Mouse (Mus musculus) ES-E14 (cell line): ENCODE measurements around the gene Sema6c. TPM values are rescaled to one million over a fixed set of nuclear protein-coding genes. Genes with fewer than 3 reads are reported as not detected.

Experiments used
- DNase-seq: peaks from one replicate; pipeline ENCODE4 v3.0.0-alpha.2; 2013; ENCODE audit warnings: low read depth, low spot score
- H3K27ac ChIP-seq: 2 replicates; pipeline ENCODE4 v1.5.1; 2012; ENCODE audit warnings: low read depth, mild to moderate bottlenecking, low read length, moderate library complexity, mixed read lengths; ENCODE audit not compliant: poor library complexity, insufficient read depth, severe bottlenecking
- H3K36me3 ChIP-seq: 2 replicates; pipeline ENCODE4 v1.6.1; 2012; ENCODE audit warnings: mild to moderate bottlenecking, low read length, moderate library complexity, mixed read lengths; ENCODE audit not compliant: control insufficient read depth, poor library complexity, insufficient read depth, severe bottlenecking
- H3K4me1 ChIP-seq, 2 experiments: fragments of 150-350 bp in 1 of 2; sonication (generic) in 1 of 2; 2 replicates each; pipeline ENCODE4 v1.6.1; 2012; ENCODE audit warnings: low read length in 2 of 2, mild to moderate bottlenecking in 1 of 2, mixed read lengths in 1 of 2; ENCODE audit not compliant: control insufficient read depth in 2 of 2, insufficient read depth in 2 of 2, poor library complexity in 1 of 2
- H3K4me3 ChIP-seq, 2 experiments: fragments of 150-350 bp in 1 of 2; sonication (generic) in 1 of 2; 2 replicates each; pipeline ENCODE4 v1.5.1; 2012; ENCODE audit warnings: low read length in 2 of 2, low read depth in 1 of 2, mild to moderate bottlenecking in 1 of 2, mixed read lengths in 1 of 2; ENCODE audit not compliant: insufficient read depth in 1 of 2, poor library complexity in 1 of 2, severe bottlenecking in 1 of 2
- H3K9ac ChIP-seq: 2 replicates; pipeline ENCODE4 v1.6.1; 2012; ENCODE audit warnings: low read depth, mild to moderate bottlenecking, low read length, mixed read lengths; ENCODE audit not compliant: poor library complexity, insufficient read depth, severe bottlenecking
- H3K9me3 ChIP-seq: fragments of 150-350 bp; sonication (generic); 2 replicates; pipeline ENCODE4 v1.6.1; 2012; ENCODE audit warnings: low read depth, mild to moderate bottlenecking, low read length; ENCODE audit not compliant: control insufficient read depth, insufficient read depth
- CHD2 ChIP-seq: IDR thresholded peaks from 2 replicates; pipeline ENCODE4 v1.6.1; 2014; ENCODE audit warnings: mild to moderate bottlenecking, low read depth, low read length, inconsistent platforms
- HCFC1 ChIP-seq: IDR thresholded peaks from 2 replicates; pipeline ENCODE4 v1.6.1; 2012; ENCODE audit warnings: low read length, inconsistent platforms, borderline replicate concordance; ENCODE audit not compliant: insufficient read depth
- MAFK ChIP-seq: IDR thresholded peaks from 2 replicates; pipeline ENCODE4 v1.6.1; 2014; ENCODE audit warnings: mild to moderate bottlenecking, low read depth, low read length, inconsistent platforms; ENCODE audit not compliant: insufficient read depth
- ZC3H11A ChIP-seq: IDR thresholded peaks from 2 replicates; pipeline ENCODE4 v1.6.1; 2012; ENCODE audit warnings: low read depth, mild to moderate bottlenecking, inconsistent platforms, low read length, borderline replicate concordance
- ZNF384 ChIP-seq: IDR thresholded peaks from 2 replicates; pipeline ENCODE4 v1.6.1; 2012; ENCODE audit warnings: low read depth, low read length, inconsistent platforms
- in situ Hi-C, 2 experiments: fragments of 600-800 bp; cut with MboI; formaldehyde crosslinking; loops; one replicate each; pipeline ENCODE4 v1.15.1; 2025; ENCODE audit warnings: low sequenced_read_pairs in 2 of 2, inconsistent platforms in 1 of 2; ENCODE audit not compliant: unreplicated experiment in 2 of 2
- total RNA-seq: library from RNA; depleted of rRNA; stranded (reverse); fragments of 300-350 nt; gene quantifications from 2 replicates; pipeline ENCODE4 v1.2.3, GENCODE M21; 2012

Gene Sema6c
- total RNA-seq, 1 experiment, result 15.3 TPM

DNA sequence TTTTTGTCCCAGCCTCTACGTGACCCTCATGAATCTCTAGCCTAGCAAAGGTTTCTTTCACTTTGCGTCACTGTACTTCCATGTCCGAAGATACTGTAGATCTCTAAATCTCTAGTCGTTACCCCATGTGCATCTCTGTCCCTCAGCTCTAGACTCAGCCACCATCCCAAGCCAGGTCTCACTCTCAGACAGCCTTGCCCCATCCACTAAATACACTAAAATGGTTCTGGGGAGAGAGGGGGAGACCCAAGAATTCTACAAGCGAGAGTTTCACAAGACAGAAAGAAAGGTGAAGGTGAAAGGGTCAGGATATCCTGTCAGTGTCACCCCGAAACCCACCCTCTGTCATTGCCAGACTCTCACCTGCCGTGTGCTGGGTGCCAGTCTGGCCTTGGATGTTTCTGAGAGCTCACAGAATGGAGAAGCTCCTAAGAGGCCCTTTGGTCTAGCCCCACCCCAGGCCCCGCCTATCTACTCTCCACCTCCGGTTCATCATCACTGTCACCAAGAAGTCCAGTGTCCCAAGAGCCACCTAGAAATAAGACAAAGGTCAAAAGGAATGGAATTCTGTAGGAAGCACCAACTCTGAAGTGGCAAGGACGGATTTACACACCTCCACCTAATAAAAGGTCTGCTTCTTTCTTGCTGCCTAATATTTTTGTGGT lies 18.2 kb upstream of the Sema6c start, which contains the start of gene Tnfaip8l2:
Gene Tnfaip8l2, minus strand, starts transcription at position 409 of the 665 bp plus-strand sequence.
- in situ Hi-C loops, result no loop called here
- TF ChIP-seq CHD2 (no peak), ZC3H11A (no peak), ZNF384 (no peak), MAFK (no peak), HCFC1 (no peak)
- DNase-seq, result no peak
- peaks cover 0 to 17% of the 10 kb centered on the region in 2 experiments; a peak in 2 of 4 replicates for H3K4me1 ChIP-seq
- H3K4me3 ChIP-seq, result no peak within 1 kb of the TSS
- H3K36me3 ChIP-seq, result no peaks in the 10 kb centered on the region
- no peak within 1 kb of the TSS for H3K27ac ChIP-seq
- no peaks in the 10 kb centered on the region for H3K9me3 ChIP-seq
- H3K9ac ChIP-seq, result no peak within 1 kb of the TSS

DNA sequence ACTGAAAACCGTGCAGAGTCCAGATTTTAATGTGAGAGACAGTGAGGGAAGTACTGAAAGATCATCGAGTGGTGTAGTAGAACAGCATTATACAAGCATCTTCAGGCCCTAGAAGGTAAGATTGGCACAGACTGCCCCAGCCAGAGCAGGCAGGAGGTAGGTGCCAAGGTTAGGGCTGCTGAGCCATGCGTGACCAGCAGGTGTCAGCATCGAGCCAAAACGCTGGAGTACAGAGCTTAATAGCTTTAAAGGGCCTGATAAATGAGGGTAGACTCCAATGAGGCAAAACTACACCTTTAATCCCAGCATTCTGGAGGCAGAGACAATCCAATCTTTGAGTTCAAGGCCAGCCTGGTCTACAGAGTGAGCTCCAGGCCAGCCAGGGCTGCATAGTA lies 17.6 kb upstream of the Sema6c start:
- Histone ChIP-seq H3K4me1 (peaks cover 0 to 17% of the 10 kb centered on the region in 2 experiments; a peak in 2 of 4 replicates), H3K9ac (no peak overlapping the region), H3K36me3 (no peaks in the 10 kb centered on the region), H3K9me3 (no peaks in the 10 kb centered on the region), H3K4me3 (no peak overlapping the region), H3K27ac (no peak overlapping the region)
- TF ChIP-seq HCFC1 (no peak), ZNF384 (no peak), MAFK (no peak), ZC3H11A (peak; percentile 47), CHD2 (no peak)
- in situ Hi-C loops, result no loop called here
- no peak for DNase-seq

DNA sequence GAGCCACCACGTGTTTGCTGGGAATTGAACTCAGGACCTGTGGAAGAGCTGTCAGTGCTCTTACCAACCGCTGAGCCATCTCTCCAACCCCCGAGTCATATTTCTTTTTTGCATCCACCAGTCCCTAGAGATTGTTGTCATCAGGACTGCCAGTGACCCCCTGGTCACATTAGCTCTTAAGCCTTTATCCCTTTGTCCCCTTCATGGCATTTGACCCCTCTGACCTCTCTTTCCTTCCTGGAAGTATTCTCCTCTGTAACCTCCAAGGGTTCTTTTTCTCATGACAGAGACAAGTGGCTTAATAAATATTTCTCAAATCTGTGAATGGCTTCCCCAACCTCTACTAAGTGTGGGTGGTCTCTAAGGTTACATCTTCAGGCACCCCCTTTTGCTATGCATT lies 12.3 kb upstream of the Sema6c start:
- H3K9ac ChIP-seq, result no peak overlapping the region
- no peak overlapping the region for H3K4me3 ChIP-seq
- no peaks in the 10 kb centered on the region for H3K36me3 ChIP-seq
- H3K9me3 ChIP-seq, result no peaks in the 10 kb centered on the region
- H3K27ac ChIP-seq, result no peak overlapping the region
- DNase-seq, result no peak
- in situ Hi-C loops, result no loop called here
- no peaks in the 10 kb centered on the region for H3K4me1 ChIP-seq
- TF ChIP-seq HCFC1 (no peak), ZNF384 (no peak), CHD2 (no peak), MAFK (no peak), ZC3H11A (no peak)

DNA sequence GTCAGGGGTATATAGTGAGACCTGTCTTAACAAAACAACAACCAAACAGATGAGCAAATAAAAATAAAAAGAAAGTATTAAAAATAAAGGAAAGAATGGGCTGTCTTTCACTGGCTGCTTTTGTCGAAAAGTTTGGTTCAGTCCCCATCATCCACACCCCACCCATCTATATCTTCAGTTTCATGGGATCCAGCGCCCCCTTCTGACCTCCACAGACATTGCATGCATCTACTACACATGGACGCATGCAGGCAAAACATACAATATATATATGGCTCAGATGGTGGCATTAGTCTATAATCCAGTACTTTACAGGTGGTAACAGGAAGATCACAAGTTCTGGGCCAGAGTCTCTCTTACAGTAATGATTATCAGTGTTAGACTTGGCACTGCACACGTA lies 6.4 kb upstream of the Sema6c start:
- H3K9me3 ChIP-seq, result no peaks in the 10 kb centered on the region
- no peak overlapping the region for H3K4me3 ChIP-seq
- no peaks in the 10 kb centered on the region for H3K4me1 ChIP-seq
- no peak overlapping the region for H3K9ac ChIP-seq
- in situ Hi-C loops, result no loop called here
- H3K36me3 ChIP-seq, result no peaks in the 10 kb centered on the region
- no peak overlapping the region; the same call in 1 of the 2 replicates for H3K27ac ChIP-seq
- TF ChIP-seq CHD2 (no peak), ZC3H11A (no peak), MAFK (no peak), HCFC1 (no peak), ZNF384 (no peak)
- no peak for DNase-seq
